Mouse (Mus musculus) frontal cortex, postnatal 14 days (tissue): ENCODE data around the gene Gm49601.

ENCODE experiments used
- DNase-seq, 2 experiments: peaks; one replicate each; pipeline ENCODE4 v3.0.0; 2022; ENCODE audit warnings: low spot score in 2 of 2

Gene Gm49601

GRCm38 (mm10) chr16:18626376-18626878 is at the start of gene Gm49601:
Gm49601 (minus strand) TSS chr16:18626427.
- peak; percentile 71 to 75 for DNase-seq

- DNase-seq = no peak
Measured at GRCm38 (mm10) chr16:18673005-18673404, 46.8 kb upstream of the Gm49601 start.

GRCm38 (mm10) chr16:18672027-18672426 is 45.8 kb upstream of the Gm49601 start:
- no peak for DNase-seq

- DNase-seq = no peak
Measured at GRCm38 (mm10) chr16:18669914-18670313, 43.7 kb upstream of the Gm49601 start.

- DNase-seq = no peak
Measured at GRCm38 (mm10) chr16:18658597-18658996, 32.4 kb upstream of the Gm49601 start.

- no peak for DNase-seq
Measured at GRCm38 (mm10) chr16:18655372-18656098, 29.3 kb upstream of the Gm49601 start.

- no peak for DNase-seq
Measured at GRCm38 (mm10) chr16:18653290-18654160, 27.3 kb upstream of the Gm49601 start.

GRCm38 (mm10) chr16:18649126-18649525 is 22.9 kb upstream of the Gm49601 start:
- no peak for DNase-seq

- DNase-seq = no peak
Measured at GRCm38 (mm10) chr16:18645329-18645728, 19.1 kb upstream of the Gm49601 start.

- no peak for DNase-seq
Measured at GRCm38 (mm10) chr16:18644485-18644884, 18.3 kb upstream of the Gm49601 start.

GRCm38 (mm10) chr16:18643406-18643998 is 17.3 kb upstream of the Gm49601 start:
- DNase-seq = no peak

GRCm38 (mm10) chr16:18642897-18643296 is 16.7 kb upstream of the Gm49601 start:
- no peak for DNase-seq

- no peak for DNase-seq
Measured at GRCm38 (mm10) chr16:18642291-18642690, 16.1 kb upstream of the Gm49601 start.

- DNase-seq = no peak
Measured at GRCm38 (mm10) chr16:18639382-18639929, 13.2 kb upstream of the Gm49601 start.

- no peak for DNase-seq
Measured at GRCm38 (mm10) chr16:18638396-18638795, 12.2 kb upstream of the Gm49601 start.

GRCm38 (mm10) chr16:18636804-18637203 is 10.6 kb upstream of the Gm49601 start:
- DNase-seq = no peak

- no peak for DNase-seq
Measured at GRCm38 (mm10) chr16:18636401-18636800, 10.2 kb upstream of the Gm49601 start.

GRCm38 (mm10) chr16:18633333-18633732 is 7.1 kb upstream of the Gm49601 start:
- no peak for DNase-seq

- DNase-seq = no peak
Measured at GRCm38 (mm10) chr16:18632816-18633215, 6.6 kb upstream of the Gm49601 start.

- peak in 1 of 2 experiments; percentile 18 for DNase-seq
Measured at GRCm38 (mm10) chr16:18632059-18632458, 5.8 kb upstream of the Gm49601 start.

GRCm38 (mm10) chr16:18631141-18631540 is 4.9 kb upstream of the Gm49601 start:
- peak in 1 of 2 experiments; percentile 2 for DNase-seq

- no peak for DNase-seq
Measured at GRCm38 (mm10) chr16:18630291-18630690, 4.1 kb upstream of the Gm49601 start.
